Mouse (Mus musculus): ENCODE data around the gene Cdon. TPM values are rescaled to one million over a fixed set of nuclear protein-coding genes. Genes with fewer than 3 reads are reported as not detected.

Gene Cdon
- polyA plus RNA-seq, 1 experiment from 2014 or later = 10.5 TPM

- Histone ChIP-seq H3K9ac (ENCODE audit: low read length) (no peak overlapping the region), H3K4me2 (ENCODE audit: low read length) (no peak overlapping the region), H3K27me3 (replicated peaks; ENCODE audit: control insufficient read depth, insufficient read depth, low read length) (no peaks in the 10 kb centered on the region), H3K36me3 (ENCODE audit: control insufficient read depth, insufficient read depth, low read length) (0 out of 2 replicates have a peak, but pooled peaks cover 8% of the 10 kb centered on the region), H3K4me1 (ENCODE audit: control insufficient read depth, insufficient read depth, low read length) (no peaks in the 10 kb centered on the region), H3K27ac (ENCODE audit: low read depth, low read length) (no peak overlapping the region), H3K9me3 (replicated peaks; ENCODE audit: control insufficient read depth, low read length) (no peaks in the 10 kb centered on the region), H3K4me3 (ENCODE audit: low read depth, low read length) (no peak overlapping the region)
- 90% methylated on average over 9 of the region's 9 CpGs for WGBS
- DNase-seq (ENCODE audit: low spot score) (no peak), ATAC-seq (no peak)
These were observed 125.8 kb downstream of the Cdon start for GRCm38 (mm10) chr9:35546745-35547144.

DNA sequence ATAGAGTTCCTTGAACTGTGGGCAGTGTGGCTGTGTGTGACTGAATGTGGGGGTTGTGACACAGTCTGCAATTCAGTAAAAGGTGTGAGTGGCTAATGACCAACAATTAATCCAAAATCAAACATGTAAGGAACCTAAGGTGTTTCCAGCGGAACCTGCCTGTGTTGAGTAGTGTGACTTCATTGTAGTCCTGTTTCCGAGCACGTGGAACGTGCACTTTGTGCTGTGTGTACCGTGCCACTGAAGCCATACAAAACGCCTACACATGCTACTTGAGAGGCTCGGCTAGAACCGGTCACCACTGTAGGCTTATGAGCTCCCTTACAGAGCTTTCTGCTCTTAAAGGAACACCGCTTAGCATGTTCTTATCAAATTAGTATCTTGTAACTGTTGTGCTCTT is 127.5 kb downstream of the Cdon start:
- DNase-seq (ENCODE audit: low spot score) = no peak
- no peaks in the 10 kb centered on the region for H3K4me1 ChIP-seq (ENCODE audit: control insufficient read depth, insufficient read depth, low read length)
- no peaks in the 10 kb centered on the region for H3K27me3 ChIP-seq (replicated peaks; ENCODE audit: control insufficient read depth, insufficient read depth, low read length)
- H3K4me3 ChIP-seq (ENCODE audit: low read depth, low read length) = no peak overlapping the region
- H3K9me3 ChIP-seq (replicated peaks; ENCODE audit: control insufficient read depth, low read length) = no peaks in the 10 kb centered on the region
- no peak overlapping the region for H3K27ac ChIP-seq (ENCODE audit: low read depth, low read length)
- H3K9ac ChIP-seq (ENCODE audit: low read length) = no peak overlapping the region
- 85% methylated on average over 9 of the region's 9 CpGs for WGBS
- ATAC-seq = no peak
- 0 out of 2 replicates have a peak, but pooled peaks cover 8% of the 10 kb centered on the region for H3K36me3 ChIP-seq (ENCODE audit: control insufficient read depth, insufficient read depth, low read length)
- H3K4me2 ChIP-seq (ENCODE audit: low read length) = no peak overlapping the region

- Histone ChIP-seq H3K4me2 (ENCODE audit: low read length) (no peak overlapping the region), H3K9ac (ENCODE audit: low read length) (no peak overlapping the region), H3K9me3 (replicated peaks; ENCODE audit: control insufficient read depth, low read length) (no peaks in the 10 kb centered on the region), H3K4me1 (ENCODE audit: control insufficient read depth, insufficient read depth, low read length) (peaks cover 11% of the 10 kb centered on the region), H3K27me3 (replicated peaks; ENCODE audit: control insufficient read depth, insufficient read depth, low read length) (peaks cover 4% of the 10 kb centered on the region; the same call in 1 of the 2 replicates), H3K27ac (ENCODE audit: low read depth, low read length) (no peak overlapping the region), H3K4me3 (ENCODE audit: low read depth, low read length) (no peak overlapping the region), H3K36me3 (ENCODE audit: control insufficient read depth, insufficient read depth, low read length) (peaks cover 16% of the 10 kb centered on the region)
- 75% methylated on average over 12 of the region's 12 CpGs for WGBS
- DNase-seq (ENCODE audit: low spot score) (no peak), ATAC-seq (no peak)
These were observed 135.7 kb downstream of the Cdon start for GRCm38 (mm10) chr9:35556494-35557102.

Other genes with a start within 250 kb of the Cdon start
- 93.2 and 94.8 TPM in 2 replicates for gene Dcps, start 245.1 kb upstream of the Cdon start, polyA plus RNA-seq (2014; fragmentation: Nextera tagmentation; extraction: Ambion mirVana)
- 55.1 and 59.0 TPM in 2 replicates for gene Srpr, start 221.0 kb upstream of the Cdon start, polyA plus RNA-seq (2014; fragmentation: Nextera tagmentation; extraction: Ambion mirVana)
- gene Tirap, start 220.8 kb upstream of the Cdon start, polyA plus RNA-seq (2014; fragmentation: Nextera tagmentation; extraction: Ambion mirVana) = 3.5 and 3.7 TPM in 2 replicates
- gene Foxred1, start 210.1 kb upstream of the Cdon start, polyA plus RNA-seq (2014; fragmentation: Nextera tagmentation; extraction: Ambion mirVana) = 24.9 and 27.8 TPM in 2 replicates
- 94.5 and 95.0 TPM in 2 replicates for gene Fam118b, start 153.3 kb upstream of the Cdon start, polyA plus RNA-seq (2014; fragmentation: Nextera tagmentation; extraction: Ambion mirVana)
- 23.1 and 24.9 TPM in 2 replicates for gene Rpusd4, start 153.3 kb upstream of the Cdon start, polyA plus RNA-seq (2014; fragmentation: Nextera tagmentation; extraction: Ambion mirVana)
- gene Gm1113, start 97.1 kb downstream of the Cdon start, polyA plus RNA-seq (2014; fragmentation: Nextera tagmentation; extraction: Ambion mirVana) = not detected in 2 replicates
- 21.0 and 22.9 TPM in 2 replicates for gene Ddx25, start 137.4 kb downstream of the Cdon start, polyA plus RNA-seq (2014; fragmentation: Nextera tagmentation; extraction: Ambion mirVana)
- gene Pus3, start 137.5 kb downstream of the Cdon start, polyA plus RNA-seq (2014; fragmentation: Nextera tagmentation; extraction: Ambion mirVana) = 21.9 and 23.9 TPM in 2 replicates
- 0.51 and 0.77 TPM in 2 replicates for gene Pate2, start 149.2 kb downstream of the Cdon start, polyA plus RNA-seq (2014; fragmentation: Nextera tagmentation; extraction: Ambion mirVana)
- gene Hyls1, start 149.3 kb downstream of the Cdon start, polyA plus RNA-seq (2014; fragmentation: Nextera tagmentation; extraction: Ambion mirVana) = 26.1 and 29.2 TPM in 2 replicates
- gene Pate4, start 190.8 kb downstream of the Cdon start, polyA plus RNA-seq (2014; fragmentation: Nextera tagmentation; extraction: Ambion mirVana) = not detected in 2 replicates
- not detected in 2 replicates for gene Pate3, start 227.1 kb downstream of the Cdon start, polyA plus RNA-seq (2014; fragmentation: Nextera tagmentation; extraction: Ambion mirVana)